Mouse (Mus musculus) thymus, postnatal 0 days (tissue): Measurements from ENCODE around the gene Rad51b. TPM values are rescaled to one million over a fixed set of nuclear protein-coding genes. Genes with fewer than 3 reads are reported as not detected.

Source experiments
- DNase-seq: peaks from one replicate; pipeline ENCODE4 v3.0.0-alpha.2; 2015; ENCODE audit warnings: low spot score
- polyA plus RNA-seq: library from polyadenylated mRNA; unstranded; fragments of >200 nt; fragmentation: Nextera tagmentation; extraction: Ambion mirVana; gene quantifications from 2 replicates; pipeline ENCODE4 v1.2.1, GENCODE M21; 2015

Rad51b gene
- polyA plus RNA-seq, 1 experiment from 2014 or later, result 4.8 TPM

- DNase-seq, result no peak
These were observed 464.1 kb downstream of the Rad51b start for GRCm38 (mm10) chr12:79761217-79761616.

GRCm38 (mm10) chr12:79762087-79762486, 465.0 kb downstream of the Rad51b start:
- DNase-seq, result peak; percentile 37

GRCm38 (mm10) chr12:79762570-79763275, 465.6 kb downstream of the Rad51b start:
- no peak for DNase-seq

GRCm38 (mm10) chr12:79766116-79766515, 469.0 kb downstream of the Rad51b start:
- no peak for DNase-seq

- no peak for DNase-seq
These were observed 471.8 kb downstream of the Rad51b start for GRCm38 (mm10) chr12:79768741-79769322.

GRCm38 (mm10) chr12:79769763-79770162, 472.7 kb downstream of the Rad51b start:
- no peak for DNase-seq

GRCm38 (mm10) chr12:79771194-79771593, 474.1 kb downstream of the Rad51b start:
- DNase-seq, result no peak

GRCm38 (mm10) chr12:79771741-79772140, 474.7 kb downstream of the Rad51b start:
- DNase-seq, result no peak

GRCm38 (mm10) chr12:79773246-79773645, 476.2 kb downstream of the Rad51b start:
- DNase-seq, result no peak

- DNase-seq, result no peak
These were observed 477.5 kb downstream of the Rad51b start for GRCm38 (mm10) chr12:79774571-79774970.

GRCm38 (mm10) chr12:79776828-79777227, 479.7 kb downstream of the Rad51b start:
- DNase-seq, result no peak

- DNase-seq, result no peak
These were observed 483.7 kb downstream of the Rad51b start for GRCm38 (mm10) chr12:79780745-79781144.

GRCm38 (mm10) chr12:79781788-79782187, 484.7 kb downstream of the Rad51b start:
- DNase-seq, result no peak

- no peak for DNase-seq
These were observed 485.5 kb downstream of the Rad51b start for GRCm38 (mm10) chr12:79782444-79783117.

GRCm38 (mm10) chr12:79784159-79784558, 487.1 kb downstream of the Rad51b start:
- no peak for DNase-seq

- DNase-seq, result no peak
These were observed 488.6 kb downstream of the Rad51b start for GRCm38 (mm10) chr12:79785691-79786090.

GRCm38 (mm10) chr12:79787538-79787937, 490.5 kb downstream of the Rad51b start:
- DNase-seq, result no peak

- no peak for DNase-seq
These were observed 491.3 kb downstream of the Rad51b start for GRCm38 (mm10) chr12:79788340-79788739.

GRCm38 (mm10) chr12:79789481-79789880, 492.4 kb downstream of the Rad51b start:
- no peak for DNase-seq

- no peak for DNase-seq
These were observed 496.3 kb downstream of the Rad51b start for GRCm38 (mm10) chr12:79793382-79793781.

GRCm38 (mm10) chr12:79794802-79795201, 497.7 kb downstream of the Rad51b start:
- DNase-seq, result peak; percentile 8

- no peak for DNase-seq
These were observed 499.2 kb downstream of the Rad51b start for GRCm38 (mm10) chr12:79796260-79796659.
